Mouse (Mus musculus) olfactory bulb, adult 2 months (tissue): ENCODE measurements around the gene Rasgrp3.

Experiments used
- CTCF ChIP-seq: fragments of 200-500 bp; IDR thresholded peaks from 2 replicates; pipeline ENCODE4 v1.5.1; 2012; ENCODE audit warnings: low read depth, mild to moderate bottlenecking, low read length, moderate library complexity; ENCODE audit not compliant: insufficient read depth
- POLR2A ChIP-seq: fragments of 200-500 bp; IDR thresholded peaks from 2 replicates; pipeline ENCODE4 v1.6.1; 2012; ENCODE audit warnings: mild to moderate bottlenecking, low read depth, low read length, moderate library complexity; ENCODE audit not compliant: insufficient read depth

- TF ChIP-seq CTCF (no peak), POLR2A (no peak)
Measured at GRCm38 (mm10) chr17:75518181-75518901, 82.6 kb downstream of the Rasgrp3 start.
